Mouse (Mus musculus) mouse embryonic stem cell (cell line): ENCODE data around the gene Slc43a2.

Experiments used
- in situ Hi-C, 2 experiments: fragments of 300-500 bp; cut with MboI; formaldehyde crosslinking; loops; 1 replicate in 1 of 2; 3 replicates in 1 of 2; pipeline ENCODE4 v1.14.3; 2019 to 2020; ENCODE audit warnings: low sequenced_read_pairs in 2 of 2, low pct_unique_long_range_greater_than_20kb in 1 of 2, mixed read lengths in 1 of 2; ENCODE audit not compliant: unreplicated experiment in 1 of 2

The Slc43a2 gene

GRCm38 (mm10) chr11:75566276-75567196 is 35.0 kb downstream of the Slc43a2 start:
- in situ Hi-C loops, result no loop called here

- in situ Hi-C loops, result no loop called here
Observed at GRCm38 (mm10) chr11:75567346-75568114, 36.0 kb downstream of the Slc43a2 start.

DNA sequence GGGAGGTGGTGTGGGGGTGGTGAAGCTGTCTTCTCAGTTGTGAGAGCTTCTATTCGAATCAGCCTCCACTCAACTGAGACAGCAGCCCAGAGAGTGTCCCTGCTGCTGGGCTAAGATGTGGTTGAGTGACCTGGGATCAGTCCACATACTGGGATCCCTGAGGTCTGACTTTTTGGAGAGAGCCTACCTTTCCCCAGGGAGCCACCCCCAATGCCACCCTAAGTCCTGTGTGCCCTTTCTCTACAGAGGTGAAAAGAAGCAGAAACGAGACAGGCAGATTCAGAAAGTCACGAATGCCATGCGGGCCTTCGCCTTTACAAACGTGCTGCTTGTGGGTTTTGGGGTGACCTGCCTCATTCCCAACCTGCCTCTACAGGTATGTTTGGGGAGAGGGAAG is 36.6 kb downstream of the Slc43a2 start:
- in situ Hi-C loops, result no loop called here

- in situ Hi-C loops, result no loop called here
Observed at GRCm38 (mm10) chr11:75568962-75569361, 37.5 kb downstream of the Slc43a2 start.

DNA sequence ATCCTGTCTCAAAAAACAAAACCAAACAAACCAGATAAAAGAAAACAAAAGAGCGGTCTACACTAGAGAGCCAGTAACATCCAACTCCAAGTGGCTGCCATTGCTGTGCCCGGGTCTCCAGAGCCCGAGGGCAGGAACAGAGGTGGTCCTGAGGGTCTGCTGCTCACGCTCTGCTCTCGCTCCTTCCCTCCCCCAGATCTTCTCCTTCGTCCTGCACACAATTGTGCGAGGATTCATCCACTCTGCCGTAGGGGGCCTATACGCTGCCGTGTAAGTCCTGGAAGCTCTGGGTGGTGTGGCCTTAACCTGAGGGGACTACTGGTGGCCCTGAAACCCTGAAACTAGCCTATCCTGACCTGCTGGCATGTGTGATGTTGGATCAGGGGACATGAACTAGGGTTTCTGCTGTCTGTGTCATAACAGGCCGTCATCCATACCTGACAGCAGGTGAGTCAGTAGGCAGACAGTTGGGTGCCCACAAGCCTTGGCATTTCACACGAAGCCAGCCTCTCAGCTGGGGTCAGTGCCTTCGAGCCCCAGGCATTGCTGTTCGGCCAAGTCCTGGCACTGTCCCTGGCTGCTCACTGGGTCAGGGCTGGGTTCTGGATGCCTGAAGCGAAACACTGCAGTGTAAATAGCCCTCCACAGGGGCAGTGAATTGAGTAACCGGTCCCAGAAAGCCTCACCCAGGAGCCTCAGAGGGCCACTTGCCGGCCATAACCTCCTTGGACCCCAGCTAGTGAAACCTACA is 39.1 kb downstream of the Slc43a2 start:
- in situ Hi-C loops, result loop anchor here in 1 of 2 experiments (5.0 kb wide), 1 partner anchor 38 kb away; the partner anchor contains the start of gene Slc43a2

GRCm38 (mm10) chr11:75571126-75571990 is 39.9 kb downstream of the Slc43a2 start:
- in situ Hi-C loops, result loop anchor here in 1 of 2 experiments (5.0 kb wide), 1 partner anchor 39 kb away; the partner anchor contains the start of gene Slc43a2

DNA sequence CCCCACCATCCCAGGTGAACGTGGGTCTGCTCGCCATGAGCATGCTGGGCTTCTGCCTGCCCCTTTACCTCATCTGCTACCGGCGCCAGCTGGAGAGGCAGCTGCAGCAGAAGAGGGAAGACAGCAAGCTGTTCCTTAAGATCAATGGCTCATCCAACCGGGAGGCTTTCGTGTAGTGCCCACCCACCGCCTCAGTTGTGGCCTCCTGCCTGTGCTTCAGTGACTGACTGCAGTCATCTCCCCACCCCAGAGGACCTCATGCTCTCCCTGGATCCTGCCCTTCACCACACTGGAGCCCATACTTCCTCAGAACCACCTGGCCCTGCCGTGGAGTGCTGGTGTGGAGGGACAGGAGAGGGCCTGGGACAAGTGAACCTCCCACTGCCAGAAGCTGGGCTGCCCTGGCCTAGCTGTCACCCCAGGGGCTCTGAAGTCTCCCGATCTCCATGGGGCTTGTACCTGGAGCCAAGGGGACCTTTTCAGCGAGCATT is 40.9 kb downstream of the Slc43a2 start:
- in situ Hi-C loops, result loop anchor here in 1 of 2 experiments (5.0 kb wide), 1 partner anchor 40 kb away; the partner anchor contains the start of gene Slc43a2

- in situ Hi-C loops, result loop anchor here in 1 of 2 experiments (5.0 kb wide), 1 partner anchor 41 kb away; the partner anchor contains the start of gene Slc43a2
Observed at GRCm38 (mm10) chr11:75572854-75573650, 41.6 kb downstream of the Slc43a2 start.

DNA sequence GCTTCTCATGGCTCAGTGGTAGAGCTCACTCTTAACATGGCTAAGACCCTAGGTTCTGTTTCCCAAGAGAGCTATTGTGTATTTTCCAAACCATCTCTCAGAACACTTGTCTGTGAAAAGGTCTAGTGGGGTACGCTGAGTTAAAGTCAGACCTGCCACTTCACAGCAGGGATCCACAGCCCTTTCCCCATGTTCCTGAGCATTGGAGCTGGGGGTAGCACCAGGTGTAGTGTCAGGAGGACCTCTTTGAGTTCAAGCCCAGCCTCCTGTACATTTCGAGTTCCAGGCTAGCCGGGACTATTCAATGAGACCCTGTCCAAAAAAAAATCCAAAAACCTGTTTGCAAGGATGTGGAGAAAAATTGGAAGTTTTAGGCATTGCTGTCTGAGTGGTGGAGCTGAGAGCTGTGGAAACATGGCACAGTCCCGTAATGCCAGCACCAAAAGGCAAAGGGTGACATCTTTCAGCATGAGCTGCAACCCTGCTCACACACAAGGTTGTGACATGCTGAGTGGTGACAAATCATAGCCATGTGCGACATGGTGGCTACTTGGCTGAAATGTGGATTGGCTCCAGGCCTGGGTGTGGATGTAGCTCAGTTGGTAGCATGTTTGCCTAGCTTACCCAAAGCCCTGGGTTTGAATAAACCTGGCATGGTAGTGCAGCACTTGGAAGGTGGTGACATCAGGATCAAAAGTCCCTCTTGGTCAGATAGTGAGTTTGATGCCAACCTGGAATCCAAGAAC is 43.1 kb downstream of the Slc43a2 start:
- in situ Hi-C loops, result loop anchor here in 1 of 2 experiments (5.0 kb wide), 1 partner anchor 42 kb away; the partner anchor contains the start of gene Slc43a2

DNA sequence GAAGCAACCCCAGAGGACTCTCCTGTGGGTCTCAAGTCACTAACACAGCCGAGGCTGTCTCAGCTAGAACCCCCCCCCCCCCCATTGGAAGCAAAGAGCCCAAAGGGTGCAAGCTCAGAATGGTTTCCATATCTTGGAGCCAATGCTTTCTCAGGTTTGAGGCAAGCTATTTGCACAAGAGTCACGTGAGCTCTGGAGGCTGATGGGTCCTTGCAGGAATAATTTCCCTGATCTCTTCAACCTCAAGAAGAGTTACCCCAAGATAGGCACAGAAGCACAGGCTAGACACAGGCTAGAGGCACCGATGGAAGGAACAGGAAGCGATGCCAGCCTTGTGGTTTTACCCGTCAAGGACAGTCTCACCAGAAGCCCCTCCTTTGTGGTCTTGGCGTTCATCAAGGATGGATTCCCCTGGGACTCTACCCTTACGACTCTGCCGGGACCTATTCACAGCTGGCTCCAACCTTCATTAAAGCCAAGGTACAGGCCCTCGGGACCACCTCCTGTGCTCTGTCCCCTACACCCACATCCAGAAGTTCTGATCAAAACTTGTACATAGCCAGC is 44.1 kb downstream of the Slc43a2 start:
- in situ Hi-C loops, result no loop called here

GRCm38 (mm10) chr11:75578609-75579008 is 47.1 kb downstream of the Slc43a2 start:
- in situ Hi-C loops, result no loop called here

GRCm38 (mm10) chr11:75581495-75582149 is 50.1 kb downstream of the Slc43a2 start:
- in situ Hi-C loops, result no loop called here

DNA sequence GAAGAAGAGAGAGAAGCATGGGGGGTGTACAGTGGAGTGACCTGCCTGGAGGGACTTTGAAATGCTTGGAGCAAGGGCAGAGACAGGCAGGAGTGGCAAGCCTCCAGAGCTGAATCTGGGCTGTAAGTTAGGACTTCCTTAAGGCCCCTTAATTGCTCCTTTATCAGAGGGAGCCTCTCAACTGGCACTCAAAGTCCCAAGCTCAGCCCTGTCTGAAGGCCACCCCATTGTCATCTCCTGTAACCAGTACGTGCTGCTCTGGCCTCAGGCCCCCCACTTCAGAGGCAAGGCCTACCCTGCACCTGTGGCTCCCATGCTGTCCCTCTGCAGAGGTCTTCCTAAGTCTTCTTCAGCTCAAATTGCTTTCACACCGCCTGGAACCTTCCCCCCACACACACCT is 52.0 kb downstream of the Slc43a2 start:
- in situ Hi-C loops, result no loop called here

- in situ Hi-C loops, result no loop called here
Observed at GRCm38 (mm10) chr11:75585061-75585460, 53.6 kb downstream of the Slc43a2 start.

DNA sequence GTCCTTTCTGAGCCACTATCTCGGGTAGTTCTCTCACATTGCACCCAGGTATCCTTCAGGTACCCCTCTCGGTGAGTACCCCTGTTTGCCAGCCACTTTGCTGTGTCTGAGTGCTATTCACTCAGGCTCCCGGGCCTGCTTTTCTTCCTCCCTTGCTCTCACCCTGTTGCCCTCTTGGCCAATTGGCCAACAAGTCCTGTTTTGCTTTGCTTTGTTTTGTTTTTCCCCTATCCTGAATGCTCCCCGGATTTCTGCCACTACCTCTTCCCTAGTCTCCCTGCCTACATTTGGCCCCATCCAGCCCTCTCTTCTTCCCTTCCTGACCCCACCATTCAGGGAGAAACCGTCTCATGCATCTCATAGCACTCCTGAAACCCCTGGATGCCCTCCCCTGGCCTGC is 54.5 kb downstream of the Slc43a2 start:
- in situ Hi-C loops, result no loop called here
